Mouse (Mus musculus) testis, postnatal 14 days (tissue): Measurements from ENCODE around the gene Dppa2.

Source experiments
- DNase-seq: peaks from one replicate; pipeline ENCODE4 v3.0.0; 2021; ENCODE audit warnings: low spot score

Gene Dppa2

GRCm38 (mm10) chr16:48344193-48344592 is 40.5 kb downstream of the Dppa2 start:
- DNase-seq: no peak

- DNase-seq: no peak
These were observed 43.5 kb downstream of the Dppa2 start for GRCm38 (mm10) chr16:48347246-48347645.

- no peak for DNase-seq
These were observed 52.0 kb downstream of the Dppa2 start for GRCm38 (mm10) chr16:48355716-48356115.

- no peak for DNase-seq
These were observed 52.7 kb downstream of the Dppa2 start for GRCm38 (mm10) chr16:48356417-48356816.

- no peak for DNase-seq
These were observed 57.2 kb downstream of the Dppa2 start for GRCm38 (mm10) chr16:48360887-48361286.

GRCm38 (mm10) chr16:48366801-48367200 is 63.1 kb downstream of the Dppa2 start:
- no peak for DNase-seq

- no peak for DNase-seq
These were observed 64.4 kb downstream of the Dppa2 start for GRCm38 (mm10) chr16:48368096-48368495.
